Mouse (Mus musculus): ENCODE data around the gene Vmn2r93. TPM values are rescaled to one million over a fixed set of nuclear protein-coding genes. Genes with fewer than 3 reads are reported as not detected.

Gene Vmn2r93
- not detected in 2 replicates for polyA plus RNA-seq (2016; fragmentation: Nextera tagmentation; extraction: Ambion mirVana)

DNA sequence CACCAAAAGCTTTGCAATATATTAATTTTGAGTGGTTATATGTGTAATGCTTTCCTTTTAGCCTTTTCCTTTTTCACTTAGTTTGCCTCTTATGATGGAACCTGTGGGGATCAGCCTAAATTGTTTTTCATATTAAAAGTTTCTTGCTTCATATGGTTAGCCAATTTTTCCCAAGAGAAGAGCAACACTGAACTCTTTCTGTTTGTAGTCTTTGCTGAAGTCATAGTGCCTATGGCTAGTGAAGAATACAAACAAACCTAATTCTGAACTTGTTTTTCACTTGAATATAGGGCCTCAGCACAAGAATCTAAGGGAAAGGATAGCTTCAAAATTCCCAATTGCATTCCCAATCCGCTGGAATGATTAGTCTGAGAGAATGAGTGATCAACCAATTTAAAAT, at the start of gene Vmn2r93:
Vmn2r93 (plus strand) TSS at position 301 of the 400 bp plus-strand sequence.
- WGBS: 53% methylated on average over 1 of the region's 1 CpGs
- Histone ChIP-seq H3K36me3 (no peaks in the 10 kb centered on the region), H3K27ac (no peak within 1 kb of the TSS), H3K27me3 (ENCODE audit: low read depth, poor library complexity, severe bottlenecking) (no peaks in the 10 kb centered on the region), H3K4me3 (no peak within 1 kb of the TSS), H3K9me3 (replicated peaks) (no peaks in the 10 kb centered on the region), H3K4me1 (no peaks in the 10 kb centered on the region)
- no peak for DNase-seq (ENCODE audit: low spot score)

DNA sequence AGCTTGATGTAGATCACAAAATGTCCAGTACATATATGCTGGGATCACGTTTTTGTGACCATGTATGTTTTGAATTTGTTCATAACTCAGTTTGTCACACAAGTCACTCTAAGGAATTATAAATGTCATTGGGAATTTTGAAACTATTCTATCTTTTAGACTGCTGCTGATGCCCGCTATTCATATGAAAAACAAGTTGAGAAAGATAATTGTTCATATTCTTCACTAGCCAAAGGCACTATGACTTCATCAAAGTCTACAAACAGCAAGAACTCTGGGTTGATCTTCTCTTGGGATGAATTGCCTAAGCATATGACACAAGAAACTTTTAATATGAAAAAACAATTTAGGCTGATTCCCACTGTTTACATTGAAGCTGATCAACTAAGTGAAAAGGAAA, 20.2 kb upstream of the Vmn2r93 start, which contains the start of gene Vmn2r94:
Vmn2r94 (minus strand) TSS at position 101 of the 400 bp plus-strand sequence.
- no peaks in the 10 kb centered on the region for H3K36me3 ChIP-seq
- no peak within 1 kb of the TSS for H3K27ac ChIP-seq
- H3K4me3 ChIP-seq: no peak within 1 kb of the TSS
- H3K9me3 ChIP-seq (replicated peaks): peaks cover 4% of the 10 kb centered on the region; the same call in 1 of the 2 replicates
- no peaks in the 10 kb centered on the region for H3K27me3 ChIP-seq (ENCODE audit: low read depth, poor library complexity, severe bottlenecking)
- DNase-seq (ENCODE audit: low spot score): no peak
- H3K4me1 ChIP-seq: no peaks in the 10 kb centered on the region
- 68% methylated on average over 2 of the region's 2 CpGs for WGBS

DNA sequence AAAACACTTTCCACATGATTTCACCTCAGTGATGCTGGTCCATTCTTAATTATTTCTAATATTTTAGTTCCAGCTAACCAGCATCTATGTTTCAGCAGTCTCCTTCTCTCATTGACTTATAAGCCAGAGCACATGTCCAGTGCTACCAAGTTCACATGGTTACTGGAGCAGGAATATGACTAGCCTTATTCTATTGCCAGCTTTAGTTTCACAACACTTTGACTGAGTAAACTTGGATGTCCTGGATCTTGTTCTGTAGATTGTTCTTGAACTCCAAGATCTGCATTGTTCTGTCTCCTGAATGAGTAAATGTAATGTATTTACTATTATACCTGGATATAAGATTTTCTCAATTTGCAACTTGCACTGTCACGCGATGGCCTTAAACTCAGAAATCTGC, 25.1 kb downstream of the Vmn2r93 start:
- Histone ChIP-seq H3K4me3 (no peak overlapping the region), H3K4me1 (no peaks in the 10 kb centered on the region), H3K36me3 (no peaks in the 10 kb centered on the region), H3K9me3 (replicated peaks) (no peaks in the 10 kb centered on the region), H3K27me3 (ENCODE audit: low read depth, poor library complexity, severe bottlenecking) (no peaks in the 10 kb centered on the region), H3K27ac (no peak overlapping the region)
- DNase-seq (ENCODE audit: low spot score): no peak
- 95% methylated on average over 2 of the region's 2 CpGs for WGBS

DNA sequence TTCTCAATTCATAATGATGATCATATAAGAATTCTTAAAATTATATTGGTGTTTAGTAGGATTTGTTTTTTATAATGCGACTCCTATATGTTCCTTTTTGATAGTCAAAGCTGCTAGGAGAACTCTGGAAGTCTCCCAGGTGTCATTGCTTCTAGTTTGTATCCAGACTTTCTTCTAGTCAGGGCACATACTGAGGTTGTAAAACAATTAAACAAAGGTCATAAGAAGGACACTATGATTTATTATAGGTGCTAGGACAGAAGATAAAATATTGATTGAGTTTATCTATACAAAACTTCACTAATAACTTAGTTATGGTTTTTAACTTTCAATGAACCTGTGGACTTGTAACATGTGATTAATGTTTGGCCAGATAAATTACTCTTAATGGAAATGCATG, 62.1 kb downstream of the Vmn2r93 start:
- Histone ChIP-seq H3K36me3 (no peaks in the 10 kb centered on the region), H3K4me3 (no peak overlapping the region), H3K9me3 (replicated peaks) (0 out of 2 replicates have a peak, but pooled peaks cover 2% of the 10 kb centered on the region), H3K27me3 (ENCODE audit: low read depth, poor library complexity, severe bottlenecking) (no peaks in the 10 kb centered on the region), H3K4me1 (no peaks in the 10 kb centered on the region), H3K27ac (no peak overlapping the region)
- DNase-seq (ENCODE audit: low spot score): no peak
- 87% methylated on average over 1 of the region's 1 CpGs for WGBS

DNA sequence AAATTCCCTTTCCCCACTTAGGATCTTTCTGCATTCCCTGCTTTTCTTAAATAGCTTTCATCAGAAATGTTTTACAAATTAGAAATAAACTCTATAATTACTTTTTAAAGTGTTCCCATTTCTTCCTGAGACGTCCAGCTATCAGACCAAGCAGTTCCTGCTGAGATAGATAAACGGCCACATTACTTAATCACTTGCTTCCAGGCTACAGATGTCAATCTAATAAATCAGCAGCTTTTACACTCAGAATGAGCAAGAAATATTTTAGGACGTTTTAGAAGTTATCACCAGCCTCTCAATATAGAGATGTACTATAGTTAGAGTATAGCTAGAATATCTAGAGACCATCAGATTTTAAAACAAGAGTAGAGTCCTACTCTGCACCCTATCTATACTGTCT, 62.7 kb downstream of the Vmn2r93 start:
- DNase-seq (ENCODE audit: low spot score): no peak
- no peaks in the 10 kb centered on the region for H3K36me3 ChIP-seq
- H3K27me3 ChIP-seq (ENCODE audit: low read depth, poor library complexity, severe bottlenecking): no peaks in the 10 kb centered on the region
- 55% methylated on average over 3 of the region's 3 CpGs for WGBS
- H3K4me3 ChIP-seq: no peak overlapping the region
- H3K9me3 ChIP-seq (replicated peaks): 0 out of 2 replicates have a peak, but pooled peaks cover 4% of the 10 kb centered on the region
- no peaks in the 10 kb centered on the region for H3K4me1 ChIP-seq
- no peak overlapping the region for H3K27ac ChIP-seq

Other genes starting within 250 kb of the Vmn2r93 start
- gene Vmn2r124, start 248.7 kb upstream of the Vmn2r93 start, polyA plus RNA-seq (2016; fragmentation: Nextera tagmentation; extraction: Ambion mirVana): not detected in 2 replicates
- gene Vmn2r91, start 213.1 kb upstream of the Vmn2r93 start, polyA plus RNA-seq (2016; fragmentation: Nextera tagmentation; extraction: Ambion mirVana): not detected in 2 replicates
- not detected in 2 replicates for gene Vmn2r92, start 146.2 kb upstream of the Vmn2r93 start, polyA plus RNA-seq (2016; fragmentation: Nextera tagmentation; extraction: Ambion mirVana)
- not detected in 2 replicates for gene Vmn2r94, start 20.3 kb upstream of the Vmn2r93 start, polyA plus RNA-seq (2016; fragmentation: Nextera tagmentation; extraction: Ambion mirVana)
- gene Vmn2r95, start 126.0 kb downstream of the Vmn2r93 start, polyA plus RNA-seq (2016; fragmentation: Nextera tagmentation; extraction: Ambion mirVana): 0.01 TPM in 1 of 2 replicates, not detected in the other

Measured in limb, embryonic 10.5 days (tissue).